Mouse (Mus musculus) liver, embryonic 15.5 days (tissue): ENCODE data around the gene Lat. TPM values are rescaled to one million over a fixed set of nuclear protein-coding genes. Genes with fewer than 3 reads are reported as not detected.
"Not testable (repeated sequence)": the region's sequence is repeated elsewhere in the genome, so short reads cannot be mapped to it uniquely, and the experiment has no call there.

Experiments used
- ATAC-seq: fragments of 200-750 bp; cut with Nextera tagmentation; 2 replicates; pipeline ENCODE4 v1.8.0; 2017; ENCODE audit warnings: moderate number of reproducible peaks, mild to moderate bottlenecking, moderate library complexity; ENCODE audit not compliant: insufficient read depth
- H3K27ac ChIP-seq: fragments of 300-500 bp; sonication (generic); replicated peaks from 2 replicates; pipeline ENCODE4 v1.5.1; 2015; ENCODE audit warnings: mild to moderate bottlenecking, inconsistent platforms
- H3K27me3 ChIP-seq: fragments of 300-500 bp; sonication (generic); 2 replicates; pipeline ENCODE4 v1.6.1; 2015; ENCODE audit warnings: mild to moderate bottlenecking, inconsistent platforms
- H3K36me3 ChIP-seq: fragments of 300-500 bp; sonication (generic); replicated peaks from 2 replicates; pipeline ENCODE4 v1.6.1; 2015; ENCODE audit warnings: moderate library complexity, mild to moderate bottlenecking, inconsistent platforms
- H3K4me1 ChIP-seq: fragments of 300-500 bp; sonication (generic); replicated peaks from 2 replicates; pipeline ENCODE4 v1.6.1; 2015; ENCODE audit warnings: inconsistent platforms
- H3K4me2 ChIP-seq: fragments of 300-500 bp; sonication (generic); 2 replicates; pipeline ENCODE4 v1.6.1; 2015; ENCODE audit warnings: moderate library complexity, mild to moderate bottlenecking, inconsistent platforms
- H3K4me3 ChIP-seq: fragments of 300-500 bp; sonication (generic); replicated peaks from 2 replicates; pipeline ENCODE4 v1.5.1; 2015; ENCODE audit warnings: mild to moderate bottlenecking, inconsistent platforms
- H3K9ac ChIP-seq: fragments of 300-500 bp; sonication (generic); 2 replicates; pipeline ENCODE4 v1.6.1; 2015; ENCODE audit warnings: moderate library complexity, mild to moderate bottlenecking, inconsistent platforms
- H3K9me3 ChIP-seq: fragments of 300-500 bp; sonication (generic); replicated peaks from 2 replicates; pipeline ENCODE4 v1.6.1; 2016; ENCODE audit warnings: inconsistent platforms
- WGBS: fragments of 180-500 bp; shearing (Covaris S2); methylation state at CpG from one replicate; pipeline ENCODE4 v1.1.7; 2015; ENCODE audit warnings: mixed read lengths; ENCODE audit not compliant: insufficient replicate concordance; 5-methylcytosine and 5-hydroxymethylcytosine counted together
- microRNA-seq: library from miRNA; unstranded; fragments of <30 nt; microRNA quantifications from one replicate; pipeline ENCODE4, GENCODE M21; 2016
- polyA plus RNA-seq: library from polyadenylated mRNA; unstranded; fragments of >200 nt; fragmentation: Nextera tagmentation; extraction: Ambion mirVana; gene quantifications from 2 replicates; pipeline ENCODE4 v1.2.1, GENCODE M21; 2015

Lat gene
- polyA plus RNA-seq, 1 experiment from 2014 or later, result 5.7 TPM

DNA sequence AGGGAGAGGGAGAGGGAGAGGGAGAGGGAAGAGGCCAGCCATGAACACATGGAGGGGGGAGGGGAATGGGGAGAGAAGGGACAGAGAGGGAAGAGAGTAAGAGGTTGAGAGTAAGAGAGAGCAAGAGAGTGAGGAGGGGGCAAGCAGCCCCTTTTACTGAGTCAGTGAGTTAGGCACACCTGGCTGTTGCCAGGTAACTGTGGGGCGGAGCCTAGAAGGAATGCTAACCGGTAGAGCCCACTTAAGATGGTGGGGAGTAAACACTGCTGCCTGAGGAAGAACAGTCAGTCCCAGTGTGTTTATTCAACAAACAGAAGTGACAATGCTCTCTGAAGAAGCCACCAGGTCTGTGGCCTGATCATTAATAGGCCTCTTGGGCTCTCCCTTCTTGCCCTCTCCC lies 38.7 kb downstream of the Lat start:
- Histone ChIP-seq H3K4me2 (no peak overlapping the region), H3K36me3 (no peaks in the 10 kb centered on the region), H3K9ac (no peak overlapping the region), H3K4me3 (no peak overlapping the region), H3K27me3 (peaks cover 7% of the 10 kb centered on the region; the same call in 1 of the 2 replicates), H3K27ac (no peak overlapping the region), H3K9me3 (no peaks in the 10 kb centered on the region), H3K4me1 (no peaks in the 10 kb centered on the region)
- WGBS, result 28% methylated on average over 2 of the region's 2 CpGs
- no peak for ATAC-seq

DNA sequence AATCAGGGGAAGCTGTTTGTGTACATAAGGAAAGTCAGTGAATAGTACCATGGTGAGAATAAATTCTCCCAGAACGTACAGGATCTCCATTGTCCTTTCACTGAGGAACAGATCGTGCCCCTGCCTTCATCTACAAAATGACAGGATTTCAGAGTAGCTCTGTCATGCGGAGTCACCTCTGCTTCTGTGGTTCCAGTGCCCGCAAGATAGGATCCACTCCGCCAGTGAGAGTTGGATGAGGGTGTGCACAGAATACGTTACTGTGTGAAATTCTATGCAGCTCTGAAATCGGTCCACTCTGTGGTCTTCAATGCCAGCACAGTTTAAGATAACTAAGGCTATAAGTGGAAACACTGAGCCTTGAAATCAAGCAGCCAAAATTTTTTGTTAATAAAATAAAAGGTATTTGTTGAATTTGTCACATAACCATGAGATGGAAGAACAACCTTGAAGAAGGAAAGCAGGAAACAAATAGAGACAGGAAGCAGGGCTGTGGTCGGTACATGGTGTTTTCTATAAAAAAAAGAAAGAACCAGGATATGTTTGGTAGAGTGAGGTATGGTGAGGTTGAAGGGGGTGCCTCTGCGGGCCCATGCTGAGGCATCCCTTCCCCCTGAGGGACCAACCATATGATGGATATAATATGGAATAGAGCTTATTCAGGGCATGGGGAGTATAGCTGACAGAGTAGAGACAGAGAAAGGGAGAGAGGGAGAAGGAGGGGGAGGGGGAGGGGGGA lies 39.3 kb downstream of the Lat start:
- no peaks in the 10 kb centered on the region for H3K36me3 ChIP-seq
- no peak overlapping the region for H3K9ac ChIP-seq
- no peak for ATAC-seq
- no peaks in the 10 kb centered on the region for H3K9me3 ChIP-seq
- no peak overlapping the region for H3K4me3 ChIP-seq
- no peak overlapping the region for H3K27ac ChIP-seq
- no peaks in the 10 kb centered on the region for H3K4me1 ChIP-seq
- 32% methylated on average over 9 of the region's 9 CpGs for WGBS
- peaks cover 13% of the 10 kb centered on the region for H3K27me3 ChIP-seq
- no peak overlapping the region for H3K4me2 ChIP-seq

DNA sequence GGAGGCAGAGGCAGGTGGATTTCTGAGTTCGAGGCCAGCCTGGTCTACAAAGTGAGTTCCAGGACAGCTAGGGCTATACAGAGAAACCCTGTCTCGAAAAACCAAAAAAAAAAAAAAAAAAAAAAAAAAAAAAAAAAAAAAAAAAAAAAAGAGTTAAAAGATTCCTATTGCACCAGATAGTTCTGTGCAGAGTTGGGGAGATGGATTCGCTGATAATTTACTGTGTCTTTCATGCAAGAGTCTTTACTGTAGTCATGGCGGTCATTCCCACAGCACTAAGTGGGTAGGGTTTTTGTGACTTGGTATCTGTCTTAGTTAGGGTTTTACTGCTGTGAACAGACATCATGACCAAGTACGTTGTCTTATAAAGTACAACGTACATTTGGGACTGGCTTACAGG lies 40.5 kb downstream of the Lat start:
- H3K27me3 ChIP-seq, result peaks cover 22% of the 10 kb centered on the region
- H3K27ac ChIP-seq, ATAC-seq, H3K4me1 ChIP-seq, H3K4me3 ChIP-seq, H3K9me3 ChIP-seq, H3K36me3 ChIP-seq, H3K4me2 ChIP-seq, H3K9ac ChIP-seq: not testable (repeated sequence)
- WGBS, result 59% methylated on average over 5 of the region's 6 CpGs

DNA sequence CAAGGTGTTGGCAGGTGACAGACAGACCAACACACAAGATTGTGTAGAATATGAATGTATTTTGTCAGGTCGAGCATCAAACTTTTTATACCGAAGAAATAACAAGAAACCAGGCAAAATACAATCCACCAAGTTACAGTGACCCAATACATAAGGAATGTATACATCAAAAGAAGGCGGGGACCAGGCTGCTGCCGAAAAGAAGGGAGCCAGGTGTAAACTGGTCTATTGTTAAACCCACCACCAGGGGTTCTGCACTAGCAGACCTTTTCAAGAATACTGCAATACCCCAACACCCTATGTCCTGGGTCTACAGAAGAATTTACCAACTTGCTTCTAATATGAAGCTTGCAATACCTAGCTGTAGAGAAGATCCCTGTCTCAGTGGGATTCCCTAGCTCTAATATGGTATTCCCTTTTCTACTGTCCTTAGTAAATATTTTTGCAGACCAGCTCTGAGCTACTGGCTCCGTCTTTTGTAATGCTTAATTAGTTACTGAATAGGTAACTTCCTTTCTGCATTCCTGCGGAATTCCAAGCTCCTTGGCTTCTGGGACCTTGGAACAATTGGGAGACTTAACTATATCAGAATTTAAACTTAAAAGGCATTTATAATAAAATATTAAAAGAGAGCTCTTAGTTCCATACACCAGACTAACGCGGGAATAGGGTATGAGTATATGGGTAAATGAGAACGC lies 43.6 kb downstream of the Lat start:
- WGBS, result 38% methylated on average over 9 of the region's 9 CpGs
- not testable (repeated sequence) for H3K27ac ChIP-seq, ATAC-seq, H3K9ac ChIP-seq, H3K4me1 ChIP-seq, H3K4me2 ChIP-seq, H3K4me3 ChIP-seq, H3K36me3 ChIP-seq, H3K9me3 ChIP-seq
- H3K27me3 ChIP-seq, result peaks cover 22% of the 10 kb centered on the region

DNA sequence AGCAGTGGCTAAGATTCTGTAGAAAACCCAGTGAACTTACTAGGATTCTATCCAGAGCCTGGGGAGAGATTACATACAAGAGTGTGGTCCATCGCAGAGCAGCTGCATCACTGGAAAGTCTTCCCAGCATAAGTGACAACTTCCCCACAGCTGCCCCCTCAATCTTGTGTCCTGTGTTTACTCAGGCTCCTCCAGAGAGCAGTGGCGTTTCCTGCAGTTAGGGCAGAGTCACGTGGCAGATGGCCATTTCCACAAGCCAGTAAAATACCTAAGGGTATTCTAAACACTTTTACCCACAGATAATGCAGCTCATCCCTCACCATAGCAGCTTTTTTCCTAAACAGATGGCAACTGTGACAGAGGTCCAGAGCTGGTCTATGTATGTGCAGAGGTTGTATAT lies 44.6 kb downstream of the Lat start:
- H3K27ac ChIP-seq, result no peak overlapping the region

DNA sequence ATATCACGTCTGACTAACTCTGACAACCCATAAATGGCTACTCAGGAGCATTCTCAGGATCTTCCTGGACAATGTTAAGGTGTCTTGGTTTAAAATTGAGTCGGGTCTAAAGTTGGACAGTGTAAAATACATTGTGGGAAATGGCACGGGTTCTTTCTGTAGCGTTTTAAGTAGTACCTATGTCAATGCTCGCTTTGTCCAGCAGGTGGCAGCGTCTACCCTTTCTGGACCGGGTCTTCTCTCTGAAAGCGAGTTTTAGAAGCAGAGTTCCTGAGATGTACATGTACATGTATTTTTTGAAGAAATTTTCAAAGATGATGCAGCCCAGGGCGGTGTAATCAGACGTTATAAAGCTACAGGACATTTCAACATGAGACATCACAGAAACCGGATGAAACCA lies 45.6 kb downstream of the Lat start:
- Histone ChIP-seq H3K9me3 (no peaks in the 10 kb centered on the region), H3K27me3 (peaks cover 22% of the 10 kb centered on the region), H3K4me3 (no peak overlapping the region), H3K4me2 (no peak overlapping the region), H3K27ac (no peak overlapping the region), H3K9ac (no peak overlapping the region), H3K4me1 (no peaks in the 10 kb centered on the region), H3K36me3 (no peaks in the 10 kb centered on the region)
- ATAC-seq, result no peak
- 5% methylated on average over 11 of the region's 11 CpGs for WGBS

More for the DNA sequence above, 44.6 kb downstream of the Lat start:
- 8% methylated on average over 3 of the region's 3 CpGs for WGBS
- Histone ChIP-seq H3K27me3 (peaks cover 22% of the 10 kb centered on the region), H3K4me2 (no peak overlapping the region), H3K9me3 (no peaks in the 10 kb centered on the region), H3K36me3 (no peaks in the 10 kb centered on the region), H3K9ac (no peak overlapping the region), H3K4me3 (no peak overlapping the region), H3K4me1 (no peaks in the 10 kb centered on the region)
- no peak for ATAC-seq

DNA sequence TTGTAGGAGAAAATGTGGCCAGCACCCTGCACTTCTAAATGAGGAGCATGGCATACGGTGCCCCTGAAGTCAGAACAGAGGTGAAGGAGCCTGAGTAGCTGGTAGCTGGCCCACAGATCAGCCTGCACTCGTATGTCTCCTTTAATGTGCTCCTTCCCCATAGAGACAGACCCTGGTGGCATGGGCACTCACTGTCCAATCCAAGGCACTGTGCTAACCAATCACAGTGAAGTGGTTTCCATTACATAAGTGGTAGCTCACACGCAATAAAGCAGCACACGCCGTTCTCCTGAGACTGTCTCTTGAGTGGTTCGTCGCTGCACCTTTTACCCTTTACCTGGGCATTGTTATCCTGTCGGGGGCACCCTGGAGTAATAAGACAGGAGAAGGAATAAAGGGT lies 55.1 kb downstream of the Lat start:
- Histone ChIP-seq H3K27ac (no peak overlapping the region), H3K4me1 (no peaks in the 10 kb centered on the region), H3K9ac (no peak overlapping the region), H3K4me3 (no peak overlapping the region), H3K36me3 (no peaks in the 10 kb centered on the region), H3K9me3 (no peaks in the 10 kb centered on the region), H3K4me2 (no peak overlapping the region), H3K27me3 (no peaks in the 10 kb centered on the region)
- ATAC-seq, result no peak
- 63% methylated on average over 8 of the region's 8 CpGs for WGBS

Small RNA genes within 50 kb of the gene (microRNA-seq; reads per million reads assigned to microRNA genes)
- gene Mir7058, result not detected

Other genes starting within 250 kb of the Lat start
- gene Xpo6, start 169.1 kb downstream of the Lat start, polyA plus RNA-seq, result 16.3 and 20.8 TPM in 2 replicates
- 1.5 and 1.8 TPM in 2 replicates for gene Sbk1, start 97.0 kb downstream of the Lat start, polyA plus RNA-seq
- gene Spns1, start 7.9 kb upstream of the Lat start, polyA plus RNA-seq, result 17.7 and 20.6 TPM in 2 replicates
- gene Nfatc2ip, start 27.2 kb upstream of the Lat start, polyA plus RNA-seq, result 2.0 and 2.9 TPM in 2 replicates
- gene Cd19, start 45.3 kb upstream of the Lat start, polyA plus RNA-seq, result 2.3 and 3.1 TPM in 2 replicates
- 6.3 TPM in 2 replicates for gene Rabep2, start 59.2 kb upstream of the Lat start, polyA plus RNA-seq
- gene Atp2a1, start 93.5 kb upstream of the Lat start, polyA plus RNA-seq, result 9.8 and 16.5 TPM in 2 replicates
- 13.6 and 15.1 TPM in 2 replicates for gene Sh2b1, start 105.9 kb upstream of the Lat start, polyA plus RNA-seq
- gene Tufm, start 117.8 kb upstream of the Lat start, polyA plus RNA-seq, result 81.2 and 96.3 TPM in 2 replicates
- gene Atxn2l, start 133.9 kb upstream of the Lat start, polyA plus RNA-seq, result 26.2 and 26.8 TPM in 2 replicates
- 79.3 and 86.2 TPM in 2 replicates for gene Eif3c, start 196.8 kb upstream of the Lat start, polyA plus RNA-seq
- 2.3 and 2.5 TPM in 2 replicates for gene Apobr, start 215.4 kb upstream of the Lat start, polyA plus RNA-seq
- 11.9 and 12.6 TPM in 2 replicates for gene Cln3, start 216.2 kb upstream of the Lat start, polyA plus RNA-seq
- gene Il27, start 225.4 kb upstream of the Lat start, polyA plus RNA-seq, result 0.12 and 0.18 TPM in 2 replicates